Mouse (Mus musculus): Measurements from ENCODE around the gene Itpr1. TPM values are rescaled to one million over a fixed set of nuclear protein-coding genes. Genes with fewer than 3 reads are reported as not detected.

Gene Itpr1
- polyA plus RNA-seq, 1 experiment from 2014 or later, result 11.9 TPM

DNA sequence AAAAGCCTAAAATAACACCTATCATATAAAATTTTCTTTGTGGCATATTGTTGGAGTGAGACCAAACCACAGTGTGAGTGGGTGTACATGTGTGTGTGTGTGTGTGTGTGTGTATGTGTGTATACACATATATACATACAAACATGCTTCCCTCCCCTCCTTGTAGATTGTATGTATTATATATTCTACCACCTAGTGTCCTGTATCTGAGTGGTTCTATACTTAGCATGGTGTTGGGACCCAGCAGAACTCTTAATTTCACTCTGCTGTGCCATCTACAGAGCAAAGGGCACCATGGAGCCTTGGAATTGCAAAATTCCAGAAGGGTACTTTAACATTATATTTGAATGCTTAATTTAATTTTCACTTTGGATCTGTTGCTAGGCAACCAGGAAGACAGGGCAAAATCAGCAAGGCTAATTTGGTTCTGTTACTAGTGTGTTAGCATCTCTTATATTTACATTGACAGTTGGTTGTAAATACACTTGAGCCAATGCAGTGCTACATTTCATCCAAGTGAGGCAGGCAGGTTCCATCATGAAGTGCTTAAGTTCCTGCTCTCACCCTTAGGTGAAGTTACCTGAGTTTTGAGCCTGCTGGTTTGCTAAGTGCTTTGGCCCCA lies 122.4 kb downstream of the Itpr1 start:
- Histone ChIP-seq H3K9me3 (no peaks in the 10 kb centered on the region), H3K36me3 (no peaks in the 10 kb centered on the region), H3K27me3 (no peaks in the 10 kb centered on the region), H3K4me2 (replicated peaks) (no peak overlapping the region), H3K9ac (no peak overlapping the region), H3K4me3 (no peak overlapping the region), H3K27ac (no peak overlapping the region), H3K4me1 (no peaks in the 10 kb centered on the region; the same call in 1 of the 2 replicates)
- no peak for ATAC-seq (ENCODE audit: insufficient number of reproducible peaks, insufficient read depth, low FRiP score, low TSS enrichment)

DNA sequence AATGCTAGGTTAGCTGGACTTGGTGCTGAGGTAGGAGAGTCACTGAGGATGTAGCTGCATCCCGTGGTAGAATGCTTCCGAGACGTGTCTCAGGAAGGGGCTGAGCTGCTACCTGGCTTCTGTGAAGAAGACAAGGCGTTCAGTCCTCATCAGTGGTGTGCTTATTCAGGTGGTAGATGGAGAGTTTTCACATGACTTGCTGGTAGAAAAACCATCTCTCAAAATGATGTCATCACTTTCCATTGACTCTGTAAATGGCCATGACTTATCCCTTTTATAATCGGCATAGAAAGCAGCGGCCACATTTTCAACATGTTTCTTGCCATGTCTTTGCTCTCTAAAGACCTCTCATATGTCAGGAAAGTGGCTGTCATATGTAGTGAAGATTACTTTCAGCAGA lies 123.6 kb downstream of the Itpr1 start:
- no peak for ATAC-seq (ENCODE audit: insufficient number of reproducible peaks, insufficient read depth, low FRiP score, low TSS enrichment)
- H3K9me3 ChIP-seq, result no peaks in the 10 kb centered on the region
- WGBS, result 84% methylated on average over 6 of the region's 6 CpGs
- no peak overlapping the region for H3K27ac ChIP-seq
- no peaks in the 10 kb centered on the region for H3K27me3 ChIP-seq
- no peaks in the 10 kb centered on the region; the same call in 1 of the 2 replicates for H3K4me1 ChIP-seq
- no peak overlapping the region for H3K4me2 ChIP-seq (replicated peaks)
- H3K4me3 ChIP-seq, result no peak overlapping the region
- H3K9ac ChIP-seq, result no peak overlapping the region
- no peaks in the 10 kb centered on the region for H3K36me3 ChIP-seq

DNA sequence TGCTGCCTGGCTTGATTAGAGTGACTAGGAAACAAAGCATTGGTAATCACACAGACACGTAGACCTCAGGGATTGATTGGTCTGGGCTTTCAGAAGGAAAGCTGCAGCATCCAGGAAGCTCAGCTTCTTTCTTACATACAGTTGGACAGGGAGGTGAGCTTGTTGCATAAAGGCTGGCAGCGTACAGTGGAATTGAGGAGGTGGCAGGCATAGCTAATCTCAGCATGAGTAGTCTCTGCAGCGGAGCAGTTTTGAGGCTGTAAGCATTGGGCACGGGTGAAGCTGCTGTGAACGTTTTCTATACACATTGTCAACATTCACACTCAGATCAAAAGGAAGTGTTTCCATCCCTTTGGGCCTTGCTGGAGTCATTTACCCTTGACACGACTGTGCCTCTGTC lies 124.4 kb downstream of the Itpr1 start:
- Histone ChIP-seq H3K9me3 (no peaks in the 10 kb centered on the region), H3K27ac (no peak overlapping the region), H3K4me1 (no peaks in the 10 kb centered on the region; the same call in 1 of the 2 replicates), H3K9ac (no peak overlapping the region), H3K4me2 (replicated peaks) (no peak overlapping the region), H3K36me3 (no peaks in the 10 kb centered on the region), H3K27me3 (no peaks in the 10 kb centered on the region), H3K4me3 (no peak overlapping the region)
- WGBS, result 77% methylated on average over 6 of the region's 6 CpGs
- no peak for ATAC-seq (ENCODE audit: insufficient number of reproducible peaks, insufficient read depth, low FRiP score, low TSS enrichment)

DNA sequence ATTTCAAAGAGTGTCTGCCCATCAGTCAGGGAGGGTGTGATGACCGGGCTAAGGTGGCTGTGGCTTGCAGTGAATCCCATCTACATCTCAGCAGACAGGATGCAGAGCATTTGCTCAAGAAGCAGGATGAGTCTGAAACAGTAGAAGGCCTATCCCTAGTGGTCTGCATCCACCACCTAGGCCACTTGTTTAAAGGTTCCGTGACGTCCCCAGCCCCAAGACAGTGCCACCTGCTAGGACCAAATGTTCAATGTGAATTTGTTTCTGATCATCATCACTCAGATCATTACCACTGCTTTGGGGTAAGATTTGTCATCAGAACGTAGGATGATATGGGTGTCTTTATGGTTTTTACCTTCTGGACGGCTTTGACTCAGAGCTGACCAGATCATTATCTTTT lies 125.5 kb downstream of the Itpr1 start:
- no peak overlapping the region for H3K4me2 ChIP-seq (replicated peaks)
- H3K27me3 ChIP-seq, result no peaks in the 10 kb centered on the region
- ATAC-seq (ENCODE audit: insufficient number of reproducible peaks, insufficient read depth, low FRiP score, low TSS enrichment), result no peak
- WGBS, result 86% methylated on average over 5 of the region's 5 CpGs
- no peaks in the 10 kb centered on the region for H3K36me3 ChIP-seq
- H3K9ac ChIP-seq, result no peak overlapping the region
- no peak overlapping the region for H3K27ac ChIP-seq
- H3K4me1 ChIP-seq, result no peaks in the 10 kb centered on the region; the same call in 1 of the 2 replicates
- H3K4me3 ChIP-seq, result no peak overlapping the region
- H3K9me3 ChIP-seq, result no peaks in the 10 kb centered on the region

DNA sequence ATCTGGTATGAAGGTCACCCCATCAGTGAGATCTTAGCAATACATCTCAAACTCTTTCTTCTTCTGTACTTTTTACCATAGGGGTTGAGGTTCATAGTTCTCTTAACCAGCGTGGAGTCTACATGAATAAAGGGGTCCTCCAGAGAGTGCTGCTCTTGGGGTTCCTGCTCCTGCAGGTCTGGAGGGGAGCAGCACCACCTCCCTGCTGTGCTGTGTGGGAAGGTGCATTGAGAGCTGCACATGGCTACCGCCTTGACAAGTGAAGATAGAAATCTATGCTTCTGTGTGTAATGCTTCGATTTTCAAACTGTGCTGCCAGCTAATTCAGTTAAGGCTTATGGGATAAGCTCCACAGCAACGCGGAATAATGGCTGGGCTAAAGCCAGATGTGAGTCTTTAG lies 130.1 kb downstream of the Itpr1 start:
- Histone ChIP-seq H3K9me3 (no peaks in the 10 kb centered on the region), H3K27me3 (no peaks in the 10 kb centered on the region), H3K4me3 (no peak overlapping the region), H3K9ac (no peak overlapping the region), H3K27ac (no peak overlapping the region), H3K4me1 (no peaks in the 10 kb centered on the region), H3K36me3 (no peaks in the 10 kb centered on the region), H3K4me2 (replicated peaks) (no peak overlapping the region)
- no peak for ATAC-seq (ENCODE audit: insufficient number of reproducible peaks, insufficient read depth, low FRiP score, low TSS enrichment)
- 63% methylated on average over 5 of the region's 5 CpGs for WGBS

DNA sequence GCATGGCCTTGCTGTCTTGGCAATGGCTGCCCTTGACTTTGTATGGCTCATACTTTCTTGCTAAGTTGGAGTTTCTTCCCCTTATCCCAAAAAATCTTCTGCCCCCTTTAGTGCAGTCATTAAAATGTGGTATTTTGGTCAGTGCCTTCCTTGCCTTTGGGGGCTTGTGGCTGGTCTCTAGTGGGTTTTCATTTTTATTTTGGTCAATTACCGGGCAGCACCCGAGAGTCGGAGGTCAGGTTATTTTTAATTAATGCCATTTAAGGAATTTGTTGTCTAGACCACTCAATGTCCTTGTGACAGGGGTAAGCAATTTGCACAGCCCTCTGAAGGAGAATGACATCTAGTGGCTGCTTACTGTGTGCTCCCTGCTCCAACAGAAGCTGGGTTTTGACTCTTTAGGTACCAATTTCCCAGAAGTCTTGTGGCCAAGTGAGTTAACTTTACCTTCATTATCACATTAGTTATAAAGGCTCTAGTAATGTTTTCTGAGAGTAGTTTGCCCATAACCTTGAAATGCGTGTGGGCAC lies 130.9 kb downstream of the Itpr1 start:
- H3K27me3 ChIP-seq, result no peaks in the 10 kb centered on the region
- no peaks in the 10 kb centered on the region for H3K9me3 ChIP-seq
- H3K36me3 ChIP-seq, result no peaks in the 10 kb centered on the region
- no peak overlapping the region for H3K4me2 ChIP-seq (replicated peaks)
- no peak for ATAC-seq (ENCODE audit: insufficient number of reproducible peaks, insufficient read depth, low FRiP score, low TSS enrichment)
- H3K4me3 ChIP-seq, result no peak overlapping the region
- H3K27ac ChIP-seq, result no peak overlapping the region
- no peak overlapping the region for H3K9ac ChIP-seq
- H3K4me1 ChIP-seq, result no peaks in the 10 kb centered on the region
- 40% methylated on average over 4 of the region's 4 CpGs for WGBS

DNA sequence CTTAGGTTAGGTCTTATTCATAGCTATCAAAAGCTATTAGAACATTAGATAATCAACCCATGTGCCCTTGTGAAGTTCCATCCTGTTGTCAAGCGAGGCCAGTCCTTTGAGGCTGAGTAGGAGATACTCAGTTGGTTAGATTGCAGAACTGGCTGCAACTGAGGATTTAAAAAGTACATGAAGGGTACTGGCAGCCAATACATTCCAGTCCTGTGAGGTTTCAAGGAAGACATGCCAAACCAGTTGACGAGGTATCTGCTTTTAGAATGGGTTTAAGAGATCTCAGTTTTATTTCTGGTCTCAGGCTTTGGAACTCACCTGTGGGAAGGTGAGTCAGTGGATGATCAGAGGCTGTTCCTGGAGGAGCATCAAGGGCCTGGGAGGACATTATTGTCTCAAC lies 137.9 kb downstream of the Itpr1 start:
- H3K4me2 ChIP-seq (replicated peaks), result no peak overlapping the region
- no peaks in the 10 kb centered on the region for H3K36me3 ChIP-seq
- no peak for ATAC-seq (ENCODE audit: insufficient number of reproducible peaks, insufficient read depth, low FRiP score, low TSS enrichment)
- H3K4me3 ChIP-seq, result no peak overlapping the region
- no peak overlapping the region for H3K27ac ChIP-seq
- no peaks in the 10 kb centered on the region for H3K4me1 ChIP-seq
- H3K27me3 ChIP-seq, result no peaks in the 10 kb centered on the region
- no peaks in the 10 kb centered on the region for H3K9me3 ChIP-seq
- WGBS, result 88% methylated on average over 2 of the region's 2 CpGs
- no peak overlapping the region for H3K9ac ChIP-seq

DNA sequence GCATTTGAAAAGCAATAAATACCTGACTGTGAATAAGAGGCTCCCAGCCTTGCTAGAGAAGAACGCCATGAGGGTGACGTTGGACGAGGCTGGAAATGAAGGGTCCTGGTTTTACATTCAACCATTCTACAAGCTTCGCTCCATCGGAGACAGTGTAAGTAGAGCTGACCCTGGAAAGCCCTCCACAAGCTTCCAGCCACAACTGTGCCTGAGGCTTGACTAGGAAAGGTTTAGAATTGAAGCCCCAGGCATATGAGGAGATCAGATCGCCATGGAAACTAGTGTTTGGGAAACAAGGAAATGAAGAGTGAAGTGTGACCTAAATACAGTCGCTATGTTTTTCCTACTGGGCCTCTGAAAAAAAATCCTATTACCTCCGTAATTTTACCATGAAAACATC lies 139.1 kb downstream of the Itpr1 start:
- 67% methylated on average over 8 of the region's 8 CpGs for WGBS
- Histone ChIP-seq H3K9ac (no peak overlapping the region), H3K27me3 (no peaks in the 10 kb centered on the region), H3K27ac (no peak overlapping the region), H3K4me2 (replicated peaks) (no peak overlapping the region), H3K4me3 (no peak overlapping the region), H3K9me3 (no peaks in the 10 kb centered on the region), H3K36me3 (peaks cover 8% of the 10 kb centered on the region; the same call in 1 of the 2 replicates), H3K4me1 (no peaks in the 10 kb centered on the region)
- no peak for ATAC-seq (ENCODE audit: insufficient number of reproducible peaks, insufficient read depth, low FRiP score, low TSS enrichment)

DNA sequence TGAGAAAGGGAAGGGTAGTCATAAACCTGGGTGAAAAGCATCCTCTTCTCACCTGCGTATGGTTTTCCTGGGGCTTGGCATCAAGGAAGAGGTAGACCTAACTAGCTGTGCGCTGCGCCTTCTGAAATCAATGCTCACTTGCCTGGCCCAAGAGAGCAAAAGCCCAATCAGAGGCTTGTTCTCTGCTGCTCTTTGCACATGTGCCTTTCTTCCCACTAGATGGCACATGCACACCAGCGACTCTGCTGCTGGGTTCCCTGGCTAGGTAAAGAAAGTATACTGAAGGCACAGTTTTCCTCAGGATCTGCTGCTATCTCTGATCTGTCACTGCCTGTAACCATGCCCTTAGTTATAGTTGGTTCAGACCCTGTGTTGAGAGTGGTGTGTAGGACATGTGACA lies 154.5 kb downstream of the Itpr1 start:
- Histone ChIP-seq H3K4me2 (replicated peaks) (no peak overlapping the region), H3K36me3 (peaks cover 11% of the 10 kb centered on the region; the same call in 1 of the 2 replicates), H3K9ac (no peak overlapping the region), H3K9me3 (no peaks in the 10 kb centered on the region), H3K4me1 (no peaks in the 10 kb centered on the region), H3K4me3 (no peak overlapping the region), H3K27me3 (no peaks in the 10 kb centered on the region), H3K27ac (no peak overlapping the region)
- ATAC-seq (ENCODE audit: insufficient number of reproducible peaks, insufficient read depth, low FRiP score, low TSS enrichment), result no peak
- WGBS, result 85% methylated on average over 4 of the region's 4 CpGs

DNA sequence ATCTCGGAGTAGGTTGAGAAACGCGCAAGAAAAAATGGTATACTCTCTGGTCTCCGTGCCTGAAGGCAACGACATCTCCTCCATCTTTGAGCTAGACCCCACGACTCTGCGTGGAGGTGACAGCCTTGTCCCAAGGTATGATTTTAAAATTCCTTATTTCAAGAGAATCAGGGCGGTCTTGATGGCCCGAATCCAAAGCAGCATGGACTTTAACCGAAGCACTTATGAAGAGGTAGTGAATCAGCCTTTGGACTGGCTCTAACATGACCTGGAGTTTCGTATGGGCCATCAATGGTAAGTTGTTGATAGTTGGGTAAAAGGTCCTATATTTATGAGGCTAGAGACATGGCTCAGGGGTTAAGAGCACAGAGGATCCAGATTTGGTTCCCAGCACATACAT lies 156.1 kb downstream of the Itpr1 start:
- Histone ChIP-seq H3K36me3 (0 out of 2 replicates have a peak, but pooled peaks cover 6% of the 10 kb centered on the region), H3K27ac (no peak overlapping the region), H3K4me1 (no peaks in the 10 kb centered on the region), H3K27me3 (no peaks in the 10 kb centered on the region), H3K4me3 (no peak overlapping the region), H3K4me2 (replicated peaks) (no peak overlapping the region), H3K9ac (no peak overlapping the region), H3K9me3 (no peaks in the 10 kb centered on the region)
- 95% methylated on average over 11 of the region's 11 CpGs for WGBS
- ATAC-seq (ENCODE audit: insufficient number of reproducible peaks, insufficient read depth, low FRiP score, low TSS enrichment), result no peak

DNA sequence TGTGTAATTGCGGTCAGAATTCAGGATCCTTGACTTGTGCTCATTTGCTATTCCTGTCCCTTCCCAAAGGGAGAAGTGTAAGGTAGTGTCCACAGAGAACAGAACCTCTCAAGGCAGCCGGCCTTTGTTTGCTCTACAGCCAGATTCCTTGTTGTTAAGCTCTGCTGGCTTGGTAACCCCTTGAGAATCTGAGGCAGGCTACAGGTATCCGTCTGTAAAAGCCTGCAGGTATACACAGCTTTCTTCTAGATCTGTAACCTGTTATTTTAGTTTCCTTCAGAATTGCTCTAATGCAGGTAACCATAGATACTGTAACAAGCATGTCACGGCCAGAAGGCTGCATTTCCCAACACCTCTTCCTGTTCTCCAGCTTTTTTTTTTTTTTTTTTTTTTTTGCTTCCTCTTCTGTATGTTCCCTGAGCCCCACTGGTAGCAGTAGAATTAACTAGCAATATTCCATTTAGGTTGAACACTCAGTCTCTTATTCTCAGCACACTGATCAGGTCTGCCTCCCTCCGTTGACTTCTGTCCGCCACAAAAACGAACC lies 158.5 kb downstream of the Itpr1 start:
- no peak overlapping the region for H3K27ac ChIP-seq
- no peaks in the 10 kb centered on the region for H3K4me1 ChIP-seq
- H3K9ac ChIP-seq, result no peak overlapping the region
- H3K27me3 ChIP-seq, result no peaks in the 10 kb centered on the region
- H3K4me3 ChIP-seq, result no peak overlapping the region
- WGBS, result 87% methylated on average over 7 of the region's 7 CpGs
- 0 out of 2 replicates have a peak, but pooled peaks cover 3% of the 10 kb centered on the region for H3K36me3 ChIP-seq
- H3K9me3 ChIP-seq, result no peaks in the 10 kb centered on the region
- H3K4me2 ChIP-seq (replicated peaks), result no peak overlapping the region
- ATAC-seq (ENCODE audit: insufficient number of reproducible peaks, insufficient read depth, low FRiP score, low TSS enrichment), result no peak

DNA sequence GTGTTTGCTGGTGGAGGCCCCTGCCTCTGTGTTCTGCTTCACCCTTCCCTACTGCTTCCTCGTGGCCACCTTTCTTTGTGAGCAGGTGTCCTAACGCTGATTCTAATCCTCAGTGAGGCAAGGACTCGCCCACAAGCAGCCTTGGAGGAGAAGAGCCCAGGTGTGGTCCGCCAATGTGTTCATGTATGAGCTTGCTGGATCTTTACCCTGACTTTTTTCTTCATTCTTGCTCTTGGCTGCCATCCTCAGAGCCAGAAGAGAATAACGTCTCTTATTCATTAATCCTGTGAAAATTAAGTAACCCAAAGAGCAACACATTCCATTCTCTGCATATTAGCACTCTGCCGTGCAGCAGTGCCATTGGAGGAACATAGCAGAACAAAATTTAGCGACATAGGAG lies 161.1 kb downstream of the Itpr1 start:
- H3K27me3 ChIP-seq, result no peaks in the 10 kb centered on the region
- no peaks in the 10 kb centered on the region for H3K4me1 ChIP-seq
- no peak overlapping the region for H3K4me3 ChIP-seq
- no peaks in the 10 kb centered on the region for H3K9me3 ChIP-seq
- WGBS, result 74% methylated on average over 7 of the region's 7 CpGs
- no peak for ATAC-seq (ENCODE audit: insufficient number of reproducible peaks, insufficient read depth, low FRiP score, low TSS enrichment)
- no peak overlapping the region for H3K4me2 ChIP-seq (replicated peaks)
- H3K27ac ChIP-seq, result no peak overlapping the region
- H3K36me3 ChIP-seq, result peaks cover 3% of the 10 kb centered on the region; the same call in 1 of the 2 replicates
- no peak overlapping the region for H3K9ac ChIP-seq
